Mouse (Mus musculus): ENCODE data around the gene Dgki. TPM values are rescaled to one million over a fixed set of nuclear protein-coding genes. Genes with fewer than 3 reads are reported as not detected.

The Dgki gene
- total and polyA plus RNA-seq, 3 experiments = not detected

GRCm38 (mm10) chr6:37143867-37144163 lies 156.2 kb downstream of the Dgki start:
- TF ChIP-seq HCFC1 (IDR thresholded peaks at IDR 0.05; ENCODE audit: low read depth, low read length) = no peak
- no peak for TF ChIP-seq MAX (IDR thresholded peaks at IDR 0.05; ENCODE audit: low read length)
- no peak for TF ChIP-seq POLR2A (IDR thresholded peaks at IDR 0.05; ENCODE audit: control insufficient read depth in 1 of 2, insufficient read depth in 1 of 2, low read depth in 1 of 2, low read length in 2 of 2, poor library complexity in 1 of 2)
- no peak for TF ChIP-seq GATA1 (IDR thresholded peaks at IDR 0.05; ENCODE audit: low read depth, low read length)
- TF ChIP-seq POLR2AphosphoS5 (IDR thresholded peaks at IDR 0.05; ENCODE audit: borderline replicate concordance, low read depth, low read length) = no peak
- TF ChIP-seq SMC3 (IDR thresholded peaks at IDR 0.05; ENCODE audit: low read depth, low read length) = no peak
- TF ChIP-seq CHD1 (IDR thresholded peaks at IDR 0.05; ENCODE audit: low read depth, low read length) = no peak
- no peak for TF ChIP-seq POLR2AphosphoS2 (IDR thresholded peaks at IDR 0.05; ENCODE audit: low read length)
- TF ChIP-seq ZNF384 (IDR thresholded peaks at IDR 0.05; ENCODE audit: low read depth, low read length) = no peak
- no peak for TF ChIP-seq NELFE (IDR thresholded peaks at IDR 0.05; ENCODE audit: low read depth, low read length)
- no peak for TF ChIP-seq TBP (IDR thresholded peaks at IDR 0.05; ENCODE audit: low read depth, low read length)
- no peak for TF ChIP-seq E2F4 (IDR thresholded peaks at IDR 0.05; ENCODE audit: borderline replicate concordance, low read depth, low read length)
- no peak for TF ChIP-seq JUND (IDR thresholded peaks at IDR 0.05; ENCODE audit: low read depth, low read length)
- TF ChIP-seq ZMIZ1 (IDR thresholded peaks at IDR 0.05; ENCODE audit: low read depth, low read length) = no peak
- no peak for TF ChIP-seq UBTF (IDR thresholded peaks at IDR 0.05; ENCODE audit: borderline replicate concordance, insufficient read depth, low read depth, low read length)
- no peak for TF ChIP-seq GABPA (IDR thresholded peaks at IDR 0.05; ENCODE audit: low read depth, low read length)
- TF ChIP-seq BHLHE40 (IDR thresholded peaks at IDR 0.05; ENCODE audit: borderline replicate concordance, low read depth, low read length) = no peak
- no peak for TF ChIP-seq USF2 (IDR thresholded peaks at IDR 0.05; ENCODE audit: borderline replicate concordance in 1 of 2, insufficient read depth in 1 of 2, low read depth in 1 of 2, low read length in 2 of 2)
- TF ChIP-seq RAD21 (IDR thresholded peaks at IDR 0.05; ENCODE audit: low read depth, low read length) = no peak
- H3K4me1 ChIP-seq (ENCODE audit: control insufficient read depth in 1 of 2, insufficient read depth in 2 of 2, low read length in 2 of 2) = no peaks in the 10 kb centered on the region
- no peaks in the 10 kb centered on the region for H3K79me2 ChIP-seq (ENCODE audit: control insufficient read depth, insufficient read depth, low read length, poor library complexity)
- H3K36me3 ChIP-seq (ENCODE audit: control insufficient read depth in 1 of 2, insufficient read depth in 2 of 2, low read length in 2 of 2) = no peaks in the 10 kb centered on the region
- H3K27me3 ChIP-seq (ENCODE audit: control insufficient read depth in 1 of 2, insufficient read depth in 2 of 2, low read length in 2 of 2) = no peaks in the 10 kb centered on the region
- DNase-seq (ENCODE audit: low read depth, low spot score) = no peak
- H3K27ac ChIP-seq (ENCODE audit: control insufficient read depth, low read depth, low read length) = no peak overlapping the region
- H3K9me3 ChIP-seq (replicated peaks; ENCODE audit: insufficient read depth, low read length) = no peaks in the 10 kb centered on the region
- H3K9ac ChIP-seq (ENCODE audit: control insufficient read depth, low read depth, low read length, poor library complexity, severe bottlenecking) = no peak overlapping the region
- H3K4me3 ChIP-seq (ENCODE audit: control insufficient read depth in 1 of 2, insufficient read depth in 1 of 2, low read depth in 2 of 2, low read length in 2 of 2) = no peak overlapping the region

- DNase-seq (ENCODE audit: low read depth, low spot score) = no peak
- Histone ChIP-seq H3K9ac (ENCODE audit: control insufficient read depth, low read depth, low read length, poor library complexity, severe bottlenecking) (no peak overlapping the region), H3K27me3 (ENCODE audit: control insufficient read depth in 1 of 2, insufficient read depth in 2 of 2, low read length in 2 of 2) (no peaks in the 10 kb centered on the region), H3K4me3 (ENCODE audit: control insufficient read depth in 1 of 2, insufficient read depth in 1 of 2, low read depth in 2 of 2, low read length in 2 of 2) (no peak overlapping the region), H3K27ac (ENCODE audit: control insufficient read depth, low read depth, low read length) (no peak overlapping the region), H3K9me3 (replicated peaks; ENCODE audit: insufficient read depth, low read length) (no peaks in the 10 kb centered on the region), H3K4me1 (ENCODE audit: control insufficient read depth in 1 of 2, insufficient read depth in 2 of 2, low read length in 2 of 2) (no peaks in the 10 kb centered on the region), H3K79me2 (ENCODE audit: control insufficient read depth, insufficient read depth, low read length, poor library complexity) (no peaks in the 10 kb centered on the region), H3K36me3 (ENCODE audit: control insufficient read depth in 1 of 2, insufficient read depth in 2 of 2, low read length in 2 of 2) (no peaks in the 10 kb centered on the region)
- TF ChIP-seq ETS1 (IDR thresholded peaks at IDR 0.05; ENCODE audit: low read depth, low read length) (no peak), MAX (IDR thresholded peaks at IDR 0.05; ENCODE audit: low read length) (no peak), RCOR1 (IDR thresholded peaks at IDR 0.05; ENCODE audit: low read depth, low read length) (no peak)
These were observed 156.8 kb downstream of the Dgki start for GRCm38 (mm10) chr6:37142991-37143866.
